Mouse (Mus musculus): ENCODE measurements at regions not wholly inside any gene's neighbourhood (a gene's known extent, or its start where the extent isn't known, plus 50 kb on each side); places are given as distances from the start of the nearest gene placed in this dataset.
A peak's percentile ranks its signal among the peaks of the same experiment; 100 is the strongest.

- H3K4me2 ChIP-seq = no peak overlapping the region
- 76% methylated on average over 2 of the region's 2 CpGs for WGBS
- H3K27me3 ChIP-seq = no peaks in the 10 kb centered on the region
- ATAC-seq (ENCODE audit: low FRiP score) = no peak
- H3K9me3 ChIP-seq = no peaks in the 10 kb centered on the region
- H3K4me3 ChIP-seq (replicated peaks) = no peak overlapping the region
- no peaks in the 10 kb centered on the region for H3K4me1 ChIP-seq
- no peak overlapping the region for H3K27ac ChIP-seq
- H3K9ac ChIP-seq = no peak overlapping the region
- no peaks in the 10 kb centered on the region for H3K36me3 ChIP-seq (replicated peaks)
Measured at GRCm38 (mm10) chr1:124339444-124339843, 294.1 kb upstream of the Dpp10 start.

- no peak overlapping the region for H3K4me3 ChIP-seq (replicated peaks)
- no peak overlapping the region for H3K27ac ChIP-seq
- H3K9ac ChIP-seq = no peak overlapping the region
- H3K9me3 ChIP-seq = no peaks in the 10 kb centered on the region
- ATAC-seq (ENCODE audit: low FRiP score) = no peak
- no peaks in the 10 kb centered on the region for H3K27me3 ChIP-seq
- H3K36me3 ChIP-seq (replicated peaks) = no peaks in the 10 kb centered on the region
- H3K4me1 ChIP-seq = no peaks in the 10 kb centered on the region
- no peak overlapping the region for H3K4me2 ChIP-seq
Measured at GRCm38 (mm10) chr1:124338648-124339047, 293.3 kb upstream of the Dpp10 start.

- Histone ChIP-seq H3K4me1 (no peaks in the 10 kb centered on the region), H3K9me3 (no peaks in the 10 kb centered on the region), H3K4me2 (no peak overlapping the region), H3K36me3 (replicated peaks) (no peaks in the 10 kb centered on the region), H3K27me3 (no peaks in the 10 kb centered on the region), H3K27ac (no peak overlapping the region), H3K4me3 (replicated peaks) (no peak overlapping the region), H3K9ac (no peak overlapping the region)
- 82% methylated on average over 3 of the region's 3 CpGs for whole genome bisulfite sequencing
- ATAC-seq (ENCODE audit: low FRiP score) = peak; percentile 44; the same call in 1 of the 2 replicates
Measured at GRCm38 (mm10) chr1:124332294-124332693, 286.9 kb upstream of the Dpp10 start.
